Mouse (Mus musculus): ENCODE results near the gene Rell1. TPM values are rescaled to one million over a fixed set of nuclear protein-coding genes. Genes with fewer than 3 reads are reported as not detected.
A peak's percentile ranks its signal among the peaks of the same experiment; 100 is the strongest.

Gene Rell1
- total RNA-seq, 1 experiment, result 18.5 TPM

DNA sequence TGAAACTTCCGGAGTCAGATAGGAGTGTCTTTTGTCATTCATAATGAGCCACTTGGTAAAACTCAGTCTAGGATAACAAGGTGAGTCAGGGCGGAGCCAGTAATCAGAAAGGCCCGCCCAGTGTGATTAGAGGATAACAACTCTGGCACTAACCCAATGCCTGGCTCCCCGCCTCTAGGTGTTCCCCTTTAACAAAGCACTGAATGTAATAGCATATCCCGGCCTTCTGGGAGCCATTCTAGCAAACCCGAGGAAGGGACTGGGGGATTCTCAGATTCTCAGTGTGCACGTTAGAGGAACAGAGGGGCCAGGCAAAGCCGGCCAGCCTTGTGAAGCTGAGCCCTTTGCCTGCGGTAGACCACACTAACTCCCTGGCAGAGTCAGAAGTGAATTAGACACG is 35.9 kb downstream of the Rell1 start:
- peaks cover 19 to 40% of the 10 kb centered on the region in 2 experiments for H3K4me1 ChIP-seq (ENCODE audit: control insufficient read depth in 2 of 2, insufficient read depth in 2 of 2, low read length in 2 of 2, poor library complexity in 1 of 2)
- H3K36me3 ChIP-seq (ENCODE audit: control insufficient read depth, insufficient read depth, low read length, poor library complexity, severe bottlenecking), result peaks cover 12% of the 10 kb centered on the region; the same call in 1 of the 2 replicates
- no peak for TF ChIP-seq ZNF384 (IDR thresholded peaks at IDR 0.05; ENCODE audit: low read depth, low read length)
- TF ChIP-seq MAFK (IDR thresholded peaks at IDR 0.05; ENCODE audit: insufficient read depth, low read depth, low read length), result no peak
- no peak for TF ChIP-seq HCFC1 (IDR thresholded peaks at IDR 0.05; ENCODE audit: borderline replicate concordance, insufficient read depth, low read length)
- no peak for TF ChIP-seq CHD2 (IDR thresholded peaks at IDR 0.05; ENCODE audit: low read depth, low read length)
- TF ChIP-seq ZC3H11A (IDR thresholded peaks at IDR 0.05; ENCODE audit: borderline replicate concordance, low read depth, low read length), result no peak
- peak overlapping the region; percentile 40 to 62 for H3K4me3 ChIP-seq (ENCODE audit: insufficient read depth in 1 of 2, low read depth in 1 of 2, low read length in 2 of 2, poor library complexity in 1 of 2, severe bottlenecking in 1 of 2)
- no peaks in the 10 kb centered on the region for H3K9me3 ChIP-seq (ENCODE audit: control insufficient read depth, insufficient read depth, low read depth, low read length)
- peak overlapping the region; percentile 32; the same call in 1 of the 2 replicates for H3K9ac ChIP-seq (ENCODE audit: insufficient read depth, low read depth, low read length, poor library complexity, severe bottlenecking)
- H3K27ac ChIP-seq (ENCODE audit: insufficient read depth, low read depth, low read length, poor library complexity, severe bottlenecking), result peak overlapping the region; percentile 72
- in situ Hi-C loops (cut with MboI; ENCODE audit: low sequenced_read_pairs in 2 of 2, unreplicated experiment in 2 of 2), result no loop called here
- peak; percentile 93 for DNase-seq (ENCODE audit: low read depth, low spot score)

DNA sequence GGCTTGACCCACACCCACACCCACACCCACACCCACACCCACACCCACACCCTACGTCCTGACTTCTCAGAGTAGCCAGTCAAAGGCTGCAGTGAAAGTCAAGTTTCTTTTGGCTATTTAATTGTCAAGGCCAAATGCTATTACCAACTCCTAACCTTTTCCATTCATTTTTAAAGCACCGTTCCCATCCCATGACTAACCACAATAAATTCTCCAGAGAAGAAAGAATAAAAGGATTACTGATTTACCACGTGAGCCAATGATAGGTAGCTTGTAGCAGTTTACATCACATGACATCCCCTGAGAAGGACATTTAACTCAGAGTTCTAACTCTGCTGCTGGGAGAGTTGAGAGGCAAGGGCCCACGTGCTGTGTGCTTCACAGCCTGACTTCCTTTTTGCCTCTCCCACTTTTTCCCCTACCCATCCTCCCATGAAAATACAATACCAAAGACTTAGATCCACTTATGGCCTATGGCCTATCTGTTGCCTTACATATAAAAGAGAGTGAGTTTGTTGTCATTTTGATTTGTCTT is 37.8 kb downstream of the Rell1 start:
- DNase-seq (ENCODE audit: low read depth, low spot score), result peak; percentile 45
- Histone ChIP-seq H3K9ac (ENCODE audit: insufficient read depth, low read depth, low read length, poor library complexity, severe bottlenecking) (no peak overlapping the region), H3K27ac (ENCODE audit: insufficient read depth, low read depth, low read length, poor library complexity, severe bottlenecking) (peak overlapping the region; percentile 29; the same call in 1 of the 2 replicates), H3K36me3 (ENCODE audit: control insufficient read depth, insufficient read depth, low read length, poor library complexity, severe bottlenecking) (peaks cover 14% of the 10 kb centered on the region; the same call in 1 of the 2 replicates), H3K4me3 (ENCODE audit: insufficient read depth in 1 of 2, low read depth in 1 of 2, low read length in 2 of 2, poor library complexity in 1 of 2, severe bottlenecking in 1 of 2) (no peak overlapping the region), H3K4me1 (ENCODE audit: control insufficient read depth in 2 of 2, insufficient read depth in 2 of 2, low read length in 2 of 2, poor library complexity in 1 of 2) (peaks cover 15 to 35% of the 10 kb centered on the region in 2 experiments), H3K9me3 (ENCODE audit: control insufficient read depth, insufficient read depth, low read depth, low read length) (no peaks in the 10 kb centered on the region)
- in situ Hi-C loops (cut with MboI; ENCODE audit: low sequenced_read_pairs in 2 of 2, unreplicated experiment in 2 of 2), result no loop called here
- no peak for TF ChIP-seq HCFC1 (IDR thresholded peaks at IDR 0.05; ENCODE audit: borderline replicate concordance, insufficient read depth, low read length)
- no peak for TF ChIP-seq ZNF384 (IDR thresholded peaks at IDR 0.05; ENCODE audit: low read depth, low read length)
- no peak for TF ChIP-seq MAFK (IDR thresholded peaks at IDR 0.05; ENCODE audit: insufficient read depth, low read depth, low read length)
- no peak for TF ChIP-seq ZC3H11A (IDR thresholded peaks at IDR 0.05; ENCODE audit: borderline replicate concordance, low read depth, low read length)
- no peak for TF ChIP-seq CHD2 (IDR thresholded peaks at IDR 0.05; ENCODE audit: low read depth, low read length)

DNA sequence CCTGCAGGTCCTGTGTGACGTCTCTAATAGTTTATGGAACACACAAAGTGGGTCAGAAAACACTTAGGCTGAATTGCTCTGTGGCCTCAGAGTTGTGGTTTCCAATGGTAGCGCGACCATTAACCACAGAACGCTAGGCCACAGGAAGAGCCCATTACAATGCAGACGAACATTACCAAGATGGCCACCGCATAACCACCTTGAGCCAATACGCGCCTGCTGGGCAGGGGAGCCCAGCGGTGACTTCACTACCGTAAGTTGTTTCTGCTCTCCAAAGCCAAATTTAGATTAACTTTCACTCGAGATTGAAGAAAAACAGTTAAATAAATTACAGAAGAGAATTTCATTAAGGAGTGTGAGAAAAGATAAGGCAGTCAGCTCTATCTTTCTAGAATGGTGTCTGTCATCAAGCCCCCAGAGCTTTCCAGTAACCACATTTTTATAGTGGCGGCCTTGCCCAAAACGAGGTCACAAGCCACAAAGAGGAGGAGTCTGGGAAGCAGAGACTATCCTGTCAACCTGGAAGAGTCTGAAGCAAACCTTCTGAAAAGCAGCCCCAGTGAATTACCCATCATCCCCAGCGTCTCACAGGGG is 43.6 kb downstream of the Rell1 start:
- Histone ChIP-seq H3K27ac (ENCODE audit: insufficient read depth, low read depth, low read length, poor library complexity, severe bottlenecking) (no peak overlapping the region), H3K4me1 (ENCODE audit: control insufficient read depth in 2 of 2, insufficient read depth in 2 of 2, low read length in 2 of 2, poor library complexity in 1 of 2) (peaks cover 0 to 15% of the 10 kb centered on the region in 2 experiments; a peak in 3 of 4 replicates), H3K4me3 (ENCODE audit: insufficient read depth in 1 of 2, low read depth in 1 of 2, low read length in 2 of 2, poor library complexity in 1 of 2, severe bottlenecking in 1 of 2) (peak overlapping the region in 1 of 2 experiments; percentile 24; a peak in 1 of 4 replicates), H3K9me3 (ENCODE audit: control insufficient read depth, insufficient read depth, low read depth, low read length) (no peaks in the 10 kb centered on the region), H3K36me3 (ENCODE audit: control insufficient read depth, insufficient read depth, low read length, poor library complexity, severe bottlenecking) (peaks cover 27% of the 10 kb centered on the region), H3K9ac (ENCODE audit: insufficient read depth, low read depth, low read length, poor library complexity, severe bottlenecking) (no peak overlapping the region)
- in situ Hi-C loops (cut with MboI; ENCODE audit: low sequenced_read_pairs in 2 of 2, unreplicated experiment in 2 of 2), result no loop called here
- no peak for TF ChIP-seq ZNF384 (IDR thresholded peaks at IDR 0.05; ENCODE audit: low read depth, low read length)
- TF ChIP-seq CHD2 (IDR thresholded peaks at IDR 0.05; ENCODE audit: low read depth, low read length), result no peak
- TF ChIP-seq MAFK (IDR thresholded peaks at IDR 0.05; ENCODE audit: insufficient read depth, low read depth, low read length), result no peak
- TF ChIP-seq ZC3H11A (IDR thresholded peaks at IDR 0.05; ENCODE audit: borderline replicate concordance, low read depth, low read length), result no peak
- TF ChIP-seq HCFC1 (IDR thresholded peaks at IDR 0.05; ENCODE audit: borderline replicate concordance, insufficient read depth, low read length), result no peak
- DNase-seq (ENCODE audit: low read depth, low spot score), result no peak

DNA sequence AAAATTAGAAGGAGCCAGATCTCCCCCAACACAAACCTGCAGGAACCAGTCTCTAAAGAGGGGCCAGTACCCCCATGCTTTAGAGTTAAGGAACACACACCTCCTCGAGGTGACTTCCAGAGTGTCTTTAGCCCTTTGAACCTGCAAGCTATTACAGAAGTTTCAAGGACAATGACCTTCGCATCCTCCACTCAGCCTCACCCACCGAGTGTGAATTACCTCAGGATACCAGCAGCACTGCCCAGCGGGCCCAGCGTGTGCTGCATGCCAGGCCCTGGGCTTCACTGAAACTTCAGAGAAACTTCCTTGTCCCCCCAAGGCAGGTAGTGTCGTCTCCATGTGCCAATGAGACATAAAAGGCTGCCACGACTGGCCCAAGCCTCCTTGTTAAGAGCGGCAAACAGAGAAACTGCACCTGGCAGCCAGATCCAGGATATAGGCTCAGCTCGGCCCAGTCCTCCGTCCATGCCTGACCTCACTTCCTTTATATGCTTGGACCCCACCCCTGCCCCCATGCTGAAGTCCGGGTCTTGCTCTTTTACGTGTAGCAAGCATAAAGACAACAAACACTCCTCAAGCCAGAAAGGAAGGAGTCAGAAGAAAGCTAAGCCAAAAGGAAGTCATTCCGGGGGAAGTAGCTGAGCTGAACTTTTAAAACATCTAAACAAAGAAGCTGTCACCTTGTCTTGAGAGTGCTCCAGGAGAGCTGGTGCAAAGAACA is 45.2 kb downstream of the Rell1 start:
- no peak for DNase-seq (ENCODE audit: low read depth, low spot score)
- Histone ChIP-seq H3K9me3 (ENCODE audit: control insufficient read depth, insufficient read depth, low read depth, low read length) (no peaks in the 10 kb centered on the region), H3K4me3 (ENCODE audit: insufficient read depth in 1 of 2, low read depth in 1 of 2, low read length in 2 of 2, poor library complexity in 1 of 2, severe bottlenecking in 1 of 2) (no peak overlapping the region), H3K4me1 (ENCODE audit: control insufficient read depth in 2 of 2, insufficient read depth in 2 of 2, low read length in 2 of 2, poor library complexity in 1 of 2) (peaks cover 0 to 10% of the 10 kb centered on the region in 2 experiments; a peak in 2 of 4 replicates), H3K36me3 (ENCODE audit: control insufficient read depth, insufficient read depth, low read length, poor library complexity, severe bottlenecking) (peaks cover 20% of the 10 kb centered on the region), H3K9ac (ENCODE audit: insufficient read depth, low read depth, low read length, poor library complexity, severe bottlenecking) (no peak overlapping the region), H3K27ac (ENCODE audit: insufficient read depth, low read depth, low read length, poor library complexity, severe bottlenecking) (peak overlapping the region; percentile 34; the same call in 1 of the 2 replicates)
- in situ Hi-C loops (cut with MboI; ENCODE audit: low sequenced_read_pairs in 2 of 2, unreplicated experiment in 2 of 2), result no loop called here
- TF ChIP-seq HCFC1 (IDR thresholded peaks at IDR 0.05; ENCODE audit: borderline replicate concordance, insufficient read depth, low read length) (no peak), CHD2 (IDR thresholded peaks at IDR 0.05; ENCODE audit: low read depth, low read length) (no peak), ZNF384 (IDR thresholded peaks at IDR 0.05; ENCODE audit: low read depth, low read length) (no peak), ZC3H11A (IDR thresholded peaks at IDR 0.05; ENCODE audit: borderline replicate concordance, low read depth, low read length) (no peak), MAFK (IDR thresholded peaks at IDR 0.05; ENCODE audit: insufficient read depth, low read depth, low read length) (no peak)
